Mouse (Mus musculus): ENCODE measurements at regions not wholly inside any gene's neighbourhood (a gene's known extent, or its start where the extent isn't known, plus 50 kb on each side); places are given as distances from the start of the nearest gene placed in this dataset.

DNA sequence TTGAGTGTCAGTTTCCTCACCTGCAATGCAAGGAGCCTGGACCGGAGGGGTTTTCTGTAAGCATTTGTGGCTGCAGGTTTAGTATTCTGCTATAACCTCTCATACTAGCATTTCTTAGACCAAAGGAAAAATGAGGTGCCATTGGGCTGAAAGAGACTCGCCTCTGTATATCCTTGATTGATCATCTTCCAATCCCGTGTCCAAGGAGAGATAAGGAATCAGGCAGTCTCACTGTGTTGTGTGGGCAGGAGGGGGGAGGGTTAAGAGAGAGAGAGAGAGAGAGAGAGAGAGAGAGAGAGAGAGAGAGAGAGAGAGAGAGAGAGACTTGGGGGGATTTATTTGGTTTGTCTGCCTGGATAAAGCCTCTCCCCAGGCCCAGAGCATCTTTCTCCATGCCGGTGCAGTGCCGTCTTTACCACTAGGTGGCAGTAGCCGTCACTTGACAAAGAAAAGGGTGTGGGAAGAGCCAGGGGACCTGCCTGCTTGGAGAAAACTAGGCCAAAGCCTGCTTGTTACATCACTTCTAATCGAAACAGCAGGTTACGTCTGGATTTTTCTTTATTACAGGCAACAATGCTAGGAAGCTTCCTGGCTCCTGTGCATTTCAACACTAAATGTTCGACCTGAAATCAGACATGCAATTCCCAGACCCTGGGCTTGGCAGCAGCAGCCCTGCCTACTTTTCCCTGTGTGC lies 56.1 kb upstream of the Ces5a start:
- DNase-seq (ENCODE audit: inconsistent ontology term), result peak; percentile 85

DNA sequence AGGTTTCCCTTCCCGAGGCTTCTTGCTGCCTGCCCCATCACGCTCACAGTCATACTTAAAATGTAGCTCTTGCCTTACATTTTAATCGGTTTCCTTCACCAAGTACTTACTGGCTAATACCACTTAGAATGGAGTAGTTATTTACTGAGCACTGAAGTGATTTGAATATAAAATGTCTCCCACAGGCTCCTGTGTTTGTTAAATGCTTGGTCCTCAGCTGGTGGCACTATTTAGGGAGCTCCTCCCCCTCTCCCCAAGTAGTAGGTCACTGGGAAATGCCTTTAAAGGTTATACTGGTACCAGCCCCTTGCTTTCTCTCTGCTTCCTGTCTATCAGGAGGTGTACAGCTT lies 56.6 kb upstream of the Ces5a start:
- DNase-seq (ENCODE audit: inconsistent ontology term), result no peak

DNA sequence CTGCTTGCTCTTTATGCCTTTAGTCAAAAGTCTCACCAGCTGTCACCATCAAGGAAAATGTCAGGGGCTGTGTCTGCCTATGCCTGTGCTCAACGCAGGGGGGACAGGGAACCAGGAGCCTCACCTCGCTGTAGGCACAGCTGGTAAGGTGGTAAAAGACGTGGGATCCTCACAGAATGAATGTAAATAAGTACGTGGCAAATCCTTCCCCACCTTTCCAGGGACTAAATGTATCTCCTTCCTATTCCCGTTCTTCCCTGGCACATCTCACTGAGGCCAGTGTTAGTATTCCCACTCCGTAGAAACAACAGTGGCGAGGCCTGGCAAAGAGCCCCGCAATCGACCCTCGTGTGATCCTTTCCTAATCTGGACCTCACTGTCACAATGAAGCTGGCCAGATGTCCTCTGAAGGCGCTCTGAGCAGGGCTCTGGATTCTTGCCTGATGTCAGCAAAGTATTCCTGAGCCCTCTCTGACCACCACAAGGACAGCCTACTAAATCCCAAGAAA lies 63.0 kb upstream of the Ces5a start:
- DNase-seq (ENCODE audit: inconsistent ontology term), result no peak

DNA sequence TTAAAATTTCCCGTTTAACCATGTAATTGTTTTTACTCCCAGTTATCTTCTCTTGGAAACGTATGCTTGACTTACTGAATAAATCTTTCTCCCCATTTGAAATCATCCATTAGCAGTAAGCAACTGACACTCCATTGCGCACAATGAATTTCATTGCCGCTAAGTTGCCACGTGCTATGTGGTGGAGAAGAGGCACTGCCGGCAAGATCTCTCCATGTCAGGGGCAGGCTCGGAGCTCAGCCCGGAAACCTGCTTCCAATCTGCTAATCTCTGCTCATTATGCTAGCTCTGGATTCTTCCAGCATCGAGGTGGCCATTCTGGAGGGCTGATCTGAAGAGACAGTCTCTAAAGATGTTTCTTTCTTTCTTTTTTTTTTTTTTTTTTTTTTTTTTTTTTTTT lies 63.7 kb upstream of the Ces5a start:
- DNase-seq (ENCODE audit: inconsistent ontology term), result peak; percentile 23

DNA sequence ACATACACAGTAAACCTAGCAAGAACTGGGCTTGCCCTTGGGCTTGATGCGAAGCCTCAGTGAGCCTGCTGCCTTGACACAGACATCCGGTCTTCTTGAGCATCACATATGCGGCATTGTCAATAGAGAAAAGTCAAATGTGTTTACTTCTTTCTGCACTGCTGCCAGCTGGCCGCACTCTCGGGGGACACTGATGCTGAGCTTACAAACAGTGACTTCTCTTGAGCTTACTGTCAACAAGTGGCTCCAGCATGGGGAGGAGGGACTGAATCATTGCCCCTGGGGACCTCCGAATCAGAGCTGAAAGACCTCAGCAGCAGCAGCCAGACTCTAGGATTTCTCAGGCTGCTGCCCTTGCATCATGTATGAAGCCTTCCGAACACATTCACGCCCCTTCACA lies 64.1 kb upstream of the Ces5a start:
- no peak for DNase-seq (ENCODE audit: inconsistent ontology term)

DNA sequence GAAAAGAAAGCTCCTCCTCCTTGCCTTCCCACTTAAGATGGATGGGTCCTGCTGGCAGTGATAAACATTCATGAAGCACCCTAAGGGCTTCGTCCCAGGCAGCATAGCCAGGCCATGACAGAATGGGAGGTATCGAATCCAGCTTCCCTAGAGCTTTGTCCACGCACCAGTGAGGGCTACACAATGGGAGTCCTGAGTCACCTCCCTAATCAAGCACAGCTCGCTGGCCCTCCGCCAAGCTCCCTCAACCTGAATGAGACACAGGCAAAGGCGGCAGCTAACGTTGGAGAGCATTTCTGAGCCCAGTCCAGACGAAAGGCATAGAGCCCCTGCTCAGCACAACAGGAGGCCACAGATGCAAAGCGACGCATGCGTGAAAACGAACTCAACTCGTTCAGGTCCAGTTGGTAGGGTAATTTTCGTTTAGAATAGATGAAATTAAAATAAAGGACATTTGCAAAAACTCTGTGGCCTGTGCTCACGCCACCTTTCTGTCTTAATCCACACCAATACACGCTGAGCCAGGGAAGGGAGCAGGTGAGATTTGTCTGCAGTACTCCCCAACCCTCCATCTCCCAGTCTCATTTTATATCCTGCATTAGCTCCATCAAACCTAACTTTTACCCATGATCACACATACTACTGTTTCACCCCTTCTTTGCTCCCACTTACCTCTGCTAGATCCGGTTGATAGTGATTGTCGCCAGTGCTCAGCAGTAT lies 91.3 kb upstream of the Ces5a start:
- DNase-seq (ENCODE audit: inconsistent ontology term), result peak; percentile 95

DNA sequence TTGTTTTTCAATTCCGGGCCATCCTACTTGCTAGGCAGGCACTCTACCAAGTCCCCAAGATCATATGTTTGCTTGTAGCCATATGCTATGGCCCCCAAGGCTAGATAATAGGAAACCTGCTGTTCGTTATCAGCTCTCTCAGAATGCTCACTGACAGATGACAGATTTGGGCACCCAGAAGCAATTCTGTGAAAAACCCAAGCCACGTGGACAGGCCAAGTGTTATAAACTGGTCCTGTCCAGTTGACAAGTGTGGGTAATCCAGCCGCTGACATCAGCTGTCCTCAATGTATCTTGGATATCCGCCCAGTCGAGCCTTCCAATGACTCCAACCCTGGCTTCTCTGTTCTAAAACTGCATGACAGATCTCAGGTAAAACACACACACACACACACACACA lies 92.0 kb upstream of the Ces5a start:
- peak; percentile 7 for DNase-seq (ENCODE audit: inconsistent ontology term)

DNA sequence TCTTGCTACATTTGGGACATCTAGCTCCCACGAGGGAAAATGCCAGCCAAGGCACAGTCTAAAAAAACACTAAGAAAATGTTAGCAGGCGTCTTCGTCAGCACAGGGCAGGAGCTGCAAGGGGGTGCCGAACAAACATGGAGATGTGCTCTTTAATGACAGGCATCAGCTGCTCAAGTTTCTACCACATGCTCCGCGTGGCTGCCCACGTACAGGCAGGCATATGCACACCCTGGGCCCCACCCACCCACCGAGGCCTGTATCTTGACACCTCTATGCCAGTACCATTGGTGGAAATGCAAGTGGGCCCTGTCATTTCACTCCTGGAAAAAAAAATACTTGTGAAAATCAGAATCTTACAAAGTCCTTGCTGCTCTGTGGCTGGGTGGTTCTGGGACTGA lies 97.3 kb upstream of the Ces5a start:
- DNase-seq (ENCODE audit: inconsistent ontology term), result no peak

DNA sequence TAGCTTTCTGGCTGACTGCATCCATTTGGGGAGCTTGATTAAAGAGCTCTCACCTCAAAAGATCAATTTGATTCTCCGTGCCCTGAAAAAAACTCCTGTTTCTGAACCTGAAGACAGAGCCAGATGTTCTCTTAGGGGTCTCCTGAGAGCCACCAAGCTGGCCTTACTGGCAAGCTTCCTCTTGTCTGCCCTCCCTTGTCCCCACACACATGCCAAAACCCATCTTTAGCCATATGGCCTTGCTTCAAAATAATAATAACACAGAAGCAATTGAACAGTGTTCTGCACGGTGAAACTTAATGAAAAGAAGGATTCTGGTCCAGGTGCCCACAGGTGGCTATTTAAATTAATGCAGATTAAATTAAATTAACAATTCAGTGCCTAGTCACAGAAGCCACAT lies 107.1 kb upstream of the Ces5a start:
- no peak for DNase-seq (ENCODE audit: inconsistent ontology term)

DNA sequence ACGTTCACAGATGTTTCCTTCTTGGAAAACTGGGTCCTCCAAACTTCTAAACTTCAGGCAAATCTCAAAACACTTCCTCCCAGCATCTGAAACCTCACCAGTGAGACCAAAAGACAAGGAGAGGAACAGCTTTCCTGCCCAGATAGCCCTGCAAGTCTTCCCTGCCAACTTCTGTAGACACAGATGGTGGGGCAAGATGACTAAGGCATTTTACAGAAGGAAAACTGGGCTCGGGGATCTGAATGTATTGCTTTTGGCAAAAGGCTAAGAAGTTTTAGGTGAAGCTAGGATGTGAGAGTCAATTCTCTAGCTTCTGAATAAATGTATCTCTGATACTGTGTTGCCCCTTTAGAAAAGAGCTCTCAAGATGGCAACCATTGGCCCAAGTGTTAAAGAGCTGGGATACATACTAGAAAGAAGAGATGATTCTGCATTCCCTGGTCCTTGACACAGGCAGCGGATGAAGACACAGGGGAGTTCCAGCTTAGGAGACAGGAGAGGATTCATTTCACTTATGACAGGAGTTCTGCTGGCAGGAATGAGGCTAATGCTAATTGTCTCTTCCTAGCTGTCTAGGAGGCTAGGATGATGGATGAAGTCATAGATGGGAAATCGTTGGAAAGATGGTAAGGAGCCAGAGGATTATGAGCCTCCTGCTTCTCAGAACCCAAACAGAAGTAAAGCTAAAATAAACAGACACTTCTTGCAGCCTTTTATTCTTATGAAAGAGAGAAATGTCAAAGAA lies 108.0 kb upstream of the Ces5a start:
- DNase-seq (ENCODE audit: inconsistent ontology term), result no peak

DNA sequence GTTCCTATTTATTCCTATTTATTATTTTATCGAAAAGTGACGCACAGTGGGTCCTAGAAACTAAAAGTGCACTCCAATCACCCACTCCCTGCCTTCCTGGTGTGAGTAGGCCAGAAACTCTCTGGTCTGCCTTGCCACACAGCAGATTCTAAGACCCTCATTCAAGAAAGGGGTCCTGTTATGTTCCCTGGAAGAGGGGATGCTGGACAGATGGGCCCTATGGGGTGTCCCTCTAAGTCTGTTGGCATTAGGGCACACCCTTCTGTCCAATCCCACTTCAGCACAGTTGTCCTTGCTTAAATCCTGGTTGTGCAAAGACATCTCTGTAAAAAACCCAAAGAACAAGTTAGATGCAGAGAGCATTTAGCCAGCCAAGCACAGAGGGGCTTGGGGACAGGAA lies 117.8 kb upstream of the Ces5a start:
- no peak for DNase-seq (ENCODE audit: inconsistent ontology term)

DNA sequence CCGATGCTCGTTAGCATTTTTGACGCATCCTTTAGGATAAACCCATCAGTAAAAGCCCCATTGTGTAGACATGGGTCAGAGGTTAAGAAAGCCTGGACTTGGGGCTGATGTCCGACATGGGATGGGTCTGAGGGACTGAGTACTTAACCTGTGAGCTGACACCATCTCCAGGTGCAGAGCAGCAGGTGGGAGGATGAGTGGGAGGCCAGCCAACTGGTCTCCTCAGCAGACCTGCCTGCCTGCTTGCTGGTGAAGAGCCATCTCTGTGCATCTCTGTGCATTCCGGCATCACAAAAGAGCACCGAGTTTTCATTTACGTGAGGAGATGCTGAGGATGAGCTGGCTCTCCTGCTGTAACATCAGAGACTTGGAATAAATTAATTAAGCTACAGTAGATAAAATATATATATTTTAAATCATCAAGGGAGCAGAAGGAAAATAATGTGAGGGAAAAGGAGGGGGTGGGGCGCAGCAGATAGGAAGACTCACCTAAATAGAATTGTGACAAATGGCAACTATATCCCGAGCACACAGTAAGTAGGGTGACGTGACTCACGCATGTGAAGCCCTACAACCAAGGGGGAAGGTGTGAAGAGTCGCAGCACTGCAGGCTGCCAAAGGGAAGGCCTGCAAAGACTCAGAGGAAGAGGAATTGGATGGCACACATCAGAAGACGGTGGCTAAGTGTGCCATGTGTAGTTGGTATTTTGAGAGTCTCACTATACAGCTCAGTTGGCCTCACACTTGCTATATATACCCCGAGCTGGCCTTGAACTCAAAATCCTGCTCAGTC lies 118.5 kb upstream of the Ces5a start:
- DNase-seq (ENCODE audit: inconsistent ontology term), result no peak

DNA sequence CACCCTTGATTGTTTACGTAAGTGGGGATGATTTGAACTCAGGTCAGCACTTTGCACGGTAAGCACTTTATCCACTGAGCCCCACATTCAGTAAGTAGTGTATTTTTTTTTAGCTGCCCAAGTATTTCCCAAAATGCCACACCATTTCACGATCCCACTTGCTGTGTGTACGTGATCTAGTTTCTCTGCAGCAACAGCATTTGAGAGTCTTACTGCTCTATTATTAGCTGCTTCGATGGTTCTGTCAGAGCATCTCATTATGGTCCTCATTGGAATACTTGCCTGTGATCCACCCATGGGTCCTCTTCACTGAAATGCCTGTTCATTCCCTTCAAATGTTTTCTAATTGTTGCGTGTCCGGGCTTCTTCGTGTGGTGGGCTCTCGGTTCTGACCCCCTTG lies 120.1 kb upstream of the Ces5a start:
- DNase-seq (ENCODE audit: inconsistent ontology term), result no peak

DNA sequence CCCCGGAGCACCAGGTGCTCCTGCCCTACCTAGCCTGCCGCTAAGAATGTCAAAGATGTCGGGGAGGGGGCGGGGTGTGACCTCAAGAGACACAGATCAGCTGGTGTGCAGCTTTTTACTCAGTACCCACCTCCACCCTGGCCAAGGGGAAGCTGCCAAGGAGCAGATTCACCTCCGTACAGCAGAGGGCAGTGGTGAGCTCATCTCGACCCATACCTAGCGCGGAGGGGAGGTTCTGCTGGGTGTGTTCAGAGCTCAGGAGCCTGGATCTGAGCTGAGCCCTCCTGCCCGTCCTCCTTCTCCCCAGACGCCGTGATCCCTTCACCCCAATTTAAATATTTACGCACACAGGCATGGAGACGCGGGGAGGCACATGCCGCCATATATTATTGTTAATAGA lies 126.1 kb upstream of the Ces5a start:
- peak; percentile 80 for DNase-seq (ENCODE audit: inconsistent ontology term)

DNA sequence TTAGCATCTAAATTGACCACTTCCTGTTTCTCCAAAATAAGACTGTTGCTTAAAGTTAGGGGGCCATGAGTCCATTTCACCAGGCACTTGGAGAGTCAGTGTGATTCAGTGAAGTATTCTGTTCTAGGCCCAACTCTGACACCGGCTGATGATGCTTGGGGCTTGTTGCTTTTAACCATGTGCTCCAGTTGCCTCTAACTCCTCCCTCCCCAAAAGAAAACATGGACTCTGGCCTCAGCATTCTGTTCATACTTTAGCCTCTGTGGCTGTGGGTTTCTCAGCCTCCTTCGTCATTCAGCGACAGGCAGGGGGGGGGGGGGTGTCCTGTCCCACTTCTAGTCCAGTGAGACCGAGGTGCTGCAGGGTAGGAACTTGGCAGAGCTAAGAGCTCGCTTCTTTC lies 126.6 kb upstream of the Ces5a start:
- peak; percentile 67 for DNase-seq (ENCODE audit: inconsistent ontology term)

DNA sequence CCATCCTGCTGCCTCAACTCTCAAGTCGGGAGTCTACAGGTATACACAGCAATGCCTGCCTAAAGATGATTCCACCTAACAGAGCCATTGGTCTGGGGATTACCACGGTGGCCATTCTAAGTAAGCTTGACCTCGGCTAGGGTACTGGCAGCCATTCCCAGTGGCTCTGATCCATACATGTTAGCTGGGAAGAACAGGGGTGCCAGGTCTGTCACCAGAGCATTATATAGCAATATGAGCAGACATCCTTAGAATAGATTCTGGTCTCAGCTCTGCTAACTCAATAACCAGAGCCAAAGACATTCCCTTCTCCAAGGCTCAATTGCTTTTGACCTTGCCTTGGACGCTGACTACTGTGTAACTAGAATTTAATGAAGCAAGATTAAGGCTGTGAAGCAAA lies 128.2 kb upstream of the Ces5a start:
- no peak for DNase-seq (ENCODE audit: inconsistent ontology term)

DNA sequence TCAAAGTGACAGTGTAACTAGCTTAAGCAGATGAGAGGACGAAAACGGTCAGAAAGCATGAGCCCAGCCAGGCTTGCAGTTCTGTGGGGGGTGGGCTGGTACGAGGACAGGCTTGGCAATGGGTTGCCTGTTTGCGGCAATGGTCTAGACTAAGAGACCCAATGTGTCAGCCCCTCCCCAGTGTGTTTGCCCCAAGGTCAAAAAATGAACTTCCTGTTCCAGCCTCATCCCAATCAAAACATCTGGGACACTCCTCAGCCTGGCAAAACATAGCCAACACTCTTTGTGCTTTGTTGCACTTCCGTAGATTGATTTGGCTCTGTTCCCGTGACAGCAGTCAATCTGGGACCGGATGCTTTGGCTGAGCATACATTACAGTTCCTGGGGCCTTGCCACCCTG lies 132.7 kb upstream of the Ces5a start:
- no peak for DNase-seq (ENCODE audit: inconsistent ontology term)

DNA sequence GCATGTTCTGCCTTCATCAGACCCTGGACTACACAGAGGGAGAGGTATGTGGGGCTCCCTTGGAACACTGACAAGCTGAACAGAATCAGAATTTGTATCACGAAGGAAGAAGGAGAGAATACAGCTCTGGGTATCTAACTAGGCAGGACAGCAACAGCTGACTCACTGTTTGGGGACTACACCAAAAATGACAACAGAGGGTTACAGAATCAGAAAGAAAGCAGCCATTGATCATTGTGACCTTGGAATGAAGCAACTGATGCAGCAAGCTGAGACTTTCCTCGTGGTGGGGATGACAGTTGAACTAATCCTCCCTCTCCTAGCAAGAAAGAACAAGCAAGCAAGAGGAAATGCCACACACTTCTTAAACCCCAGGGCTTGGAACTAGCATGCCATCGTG lies 135.0 kb upstream of the Gnao1 start:
- DNase-seq (ENCODE audit: inconsistent ontology term), result peak; percentile 24

DNA sequence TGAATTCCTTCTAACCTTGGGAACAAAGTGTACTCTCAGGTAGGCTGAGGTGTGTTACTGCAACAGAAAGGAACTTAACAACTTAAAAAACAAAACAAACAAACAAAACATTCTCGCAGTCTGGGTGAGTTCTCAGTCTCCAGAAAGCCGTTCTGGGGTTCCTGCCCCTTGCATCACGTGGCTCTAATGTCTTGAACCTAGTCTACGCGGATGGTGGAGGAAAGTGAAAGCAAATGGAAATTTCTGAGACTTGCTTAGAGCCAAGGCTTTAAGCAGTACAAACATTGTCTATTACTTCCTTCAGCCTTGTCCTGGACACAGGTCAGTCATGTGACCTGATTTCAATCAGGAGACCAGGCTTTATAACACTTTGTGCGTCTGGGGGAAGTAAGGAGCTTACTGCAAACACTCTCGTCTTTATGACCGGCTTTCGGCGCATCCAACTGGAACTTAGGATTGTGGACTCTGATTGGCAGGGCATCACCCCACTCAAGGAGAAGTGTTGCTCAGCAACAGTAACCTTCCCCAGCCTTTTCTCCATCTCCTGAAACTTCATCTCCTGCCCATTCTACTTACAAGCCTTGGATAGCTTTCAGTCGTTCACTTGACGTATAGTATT lies 125.9 kb upstream of the Gnao1 start:
- DNase-seq (ENCODE audit: inconsistent ontology term), result no peak

DNA sequence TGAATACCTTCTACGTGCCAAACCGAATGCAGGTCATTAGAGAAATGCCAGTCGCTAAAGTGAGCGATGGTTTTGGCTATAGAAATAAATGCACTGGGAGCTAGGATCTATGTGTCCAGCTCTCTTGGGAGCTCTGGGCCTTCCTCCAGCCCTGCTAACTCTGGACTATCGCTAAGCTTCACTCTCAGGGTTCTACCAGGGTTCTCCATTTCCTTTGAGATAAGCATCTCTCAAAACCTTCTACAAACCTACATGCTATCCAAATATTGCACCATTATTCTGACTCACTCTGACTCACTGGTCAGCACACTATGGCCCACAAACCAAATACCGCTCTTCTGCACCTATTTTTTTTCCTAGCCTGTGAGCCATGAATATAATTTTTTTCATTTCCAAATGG lies 125.4 kb upstream of the Gnao1 start:
- no peak for DNase-seq (ENCODE audit: inconsistent ontology term)

DNA sequence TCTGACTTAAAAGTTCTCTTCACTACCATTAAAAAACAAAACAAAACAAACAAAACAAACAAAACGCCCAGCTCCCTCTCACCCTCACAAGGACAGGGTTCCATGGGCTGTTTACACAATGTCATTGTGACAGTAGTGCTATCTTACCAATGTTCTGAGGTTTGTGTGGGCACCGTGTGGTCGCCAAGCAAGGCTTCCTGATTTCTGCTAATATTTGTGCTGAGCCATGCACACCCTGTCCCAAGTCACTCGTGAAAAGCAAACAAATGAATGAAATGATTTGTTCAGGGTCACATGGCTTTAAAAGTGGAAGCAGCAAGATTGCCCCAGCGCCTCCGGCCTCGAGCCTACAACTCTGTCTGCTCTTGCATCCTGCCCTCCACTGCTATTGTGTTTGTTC lies 120.9 kb upstream of the Gnao1 start:
- DNase-seq (ENCODE audit: inconsistent ontology term), result no peak
